15 mouse cellular contexts compared by ENCODE assay signal in the genomic region with DNA sequence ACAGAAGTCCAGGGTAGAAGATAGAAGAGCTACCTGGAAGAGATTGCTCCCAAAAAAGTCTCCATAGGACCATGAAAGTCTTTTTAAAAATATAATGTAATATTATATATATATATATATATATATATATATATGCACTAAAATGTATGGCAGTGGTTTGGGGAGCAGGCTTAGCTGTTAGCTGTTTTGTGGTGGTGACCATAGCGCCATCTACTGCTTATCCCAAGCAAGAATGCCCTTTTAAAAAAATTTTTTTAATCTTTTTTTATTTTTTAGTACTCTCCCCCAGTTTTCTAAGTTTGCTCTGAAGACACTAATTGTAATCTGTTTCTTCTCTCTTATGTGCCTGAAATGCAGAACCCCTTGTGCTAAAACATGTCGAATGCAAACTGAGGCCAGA.
DNase-seq lines count a peak whose midpoint lies in the region; ATAC-seq and TF ChIP-seq lines count a peak whose summit lies in the region.
"Had no signal": no experiment of that assay in that cellular context is flagged by ENCODE, and none has a peak within 500 bp of the region (broad histone marks: within the 10 kb centered on the region; RNA-seq: fewer than 3 reads in every experiment).

No protein-coding gene starts in this region.

- intact Hi-C loops in heart, adult 2 months (cut with DNase I) = loop anchor here (10.0 kb wide), 1 partner anchor 1360 kb away; no protein-coding TSS in a partner anchor

- H3K4me1 ChIP-seq in heart, adult 2 months (ENCODE audit: control insufficient read depth, insufficient read depth, low read length) = no peaks in the 10 kb centered on the region
- H3K4me1 ChIP-seq in liver, embryonic 14.5 days (replicated peaks; ENCODE audit: control insufficient read depth in 2 of 2, insufficient read depth in 2 of 2, low read length in 1 of 2) = no peaks in the 10 kb centered on the region; a peak in 1 of 4 replicates
- H3K4me1 ChIP-seq: megakaryocyte, embryonic 14.5 days had no signal

- H3K79me2 ChIP-seq in heart, adult 2 months (replicated peaks; ENCODE audit: control insufficient read depth, insufficient read depth, low read length) = no peaks in the 10 kb centered on the region

- 27% methylated on average over 2 of the region's 2 CpGs for WGBS in heart, adult 2 months
- 21% methylated on average over 2 of the region's 2 CpGs for WGBS in liver, embryonic 14.5 days (ENCODE audit: insufficient replicate concordance)

- TF ChIP-seq POLR2A in heart, adult 2 months (IDR thresholded peaks at IDR 0.05; ENCODE audit: insufficient read depth, low read depth, low read length) = no peak

- H3K9ac ChIP-seq in heart, adult 2 months (ENCODE audit: low read depth, low read length) = no peak overlapping the region
- H3K9ac ChIP-seq in liver, embryonic 14.5 days (replicated peaks) = no peak overlapping the region
- H3K9ac ChIP-seq: neural tube, embryonic 12.5 days had no signal

- no peaks in the 10 kb centered on the region for H3K9me3 ChIP-seq in liver, embryonic 14.5 days (ENCODE audit: control insufficient read depth, low read length)
- H3K9me3 ChIP-seq: neural tube, embryonic 12.5 days had no signal

- DNase-seq in heart, adult 2 months = no peak
- DNase-seq in heart, adult 11 months = no peak
- DNase-seq in liver, embryonic 14.5 days (ENCODE audit: low read depth in 3 of 3, low spot score in 3 of 3) = no peak
- DNase-seq in liver (no peak), MEL-GATA-1-ER (ENCODE audit: extremely low read depth, low read depth) (peak; percentile 10)
- DNase-seq in forelimb bud, embryonic 11.5 days (ENCODE audit: low read depth, low spot score) = peak; percentile 19
- no peak for DNase-seq in cerebellum, postnatal 36 days
- DNase-seq in adrenal gland, postnatal 4 days (ENCODE audit: low spot score in 2 of 2) = no peak
- DNase-seq: cerebellum, adult 9-10 months; gastrocnemius, postnatal 36 days; heart, postnatal 4 days; left cerebral cortex, postnatal 4 days had no signal

- no peak for TF ChIP-seq EP300 in heart, adult 2 months (IDR thresholded peaks at IDR 0.05; ENCODE audit: insufficient read depth, low read depth, low read length)
- no peak for TF ChIP-seq EP300 in liver, embryonic 14.5 days (IDR thresholded peaks at IDR 0.05; ENCODE audit: low read depth)

- no peaks in the 10 kb centered on the region for H3K36me3 ChIP-seq in heart, adult 2 months (ENCODE audit: control insufficient read depth, insufficient read depth, low read length)
- H3K36me3 ChIP-seq in liver, embryonic 14.5 days (replicated peaks; ENCODE audit: control insufficient read depth, insufficient read depth, low read depth) = no peaks in the 10 kb centered on the region
- H3K36me3 ChIP-seq: neural tube, embryonic 12.5 days had no signal

- H3K27ac ChIP-seq in heart, adult 2 months = no peak overlapping the region
- H3K27ac ChIP-seq in liver, embryonic 14.5 days = no peak overlapping the region
- H3K27ac ChIP-seq: neural tube, embryonic 12.5 days had no signal

- ATAC-seq in liver, embryonic 14.5 days (ENCODE audit: insufficient read depth) = no peak
- ATAC-seq: CD4-positive, CD25-positive, alpha-beta regulatory T cell, adult 4 months had no signal

- no peaks in the 10 kb centered on the region for H3K27me3 ChIP-seq in heart, adult 2 months (ENCODE audit: control insufficient read depth, insufficient read depth, low read length)
- H3K27me3 ChIP-seq in liver, embryonic 14.5 days (ENCODE audit: control insufficient read depth, insufficient read depth, low read length) = no peaks in the 10 kb centered on the region
- H3K27me3 ChIP-seq: megakaryocyte, embryonic 14.5 days had no signal

- H3K4me3 ChIP-seq in heart, adult 2 months = no peak overlapping the region
- no peak overlapping the region for H3K4me3 ChIP-seq in liver, embryonic 14.5 days (ENCODE audit: insufficient read depth in 1 of 2, low read depth in 2 of 2, low read length in 2 of 2)
- H3K4me3 ChIP-seq: megakaryocyte, embryonic 14.5 days; neural tube, embryonic 12.5 days had no signal

- TF ChIP-seq CTCF in heart, adult 2 months (IDR thresholded peaks at IDR 0.05) = peak; percentile 61
- 0 out of 2 replicates have a peak, but pooled peaks have one; percentile 22 for TF ChIP-seq CTCF in liver, embryonic 14.5 days (IDR thresholded peaks at IDR 0.05; ENCODE audit: low read depth)

- H3K4me2 ChIP-seq in liver, embryonic 14.5 days (ENCODE audit: low read depth) = no peak overlapping the region
- H3K4me2 ChIP-seq: neural tube, embryonic 12.5 days had no signal

Comparison
In these comparisons a context has a peak if more than half of its experiments do, and no peak if none do; other contexts are left out.
1. DNase-seq: peak in MEL-GATA-1-ER (single experiment) and forelimb bud, embryonic 11.5 days (single experiment); none in heart, adult 2 months (0 of 2), heart, adult 11 months (single experiment), liver, embryonic 14.5 days (0 of 3), liver (single experiment), cerebellum, postnatal 36 days (0 of 2) and adrenal gland, postnatal 4 days (0 of 2).